Mouse (Mus musculus): Measurements from ENCODE around the gene Nhlrc2.
"Not testable (repeated sequence)": the region's sequence is repeated elsewhere in the genome, so short reads cannot be mapped to it uniquely, and the experiment has no call there.

Gene Nhlrc2

DNA sequence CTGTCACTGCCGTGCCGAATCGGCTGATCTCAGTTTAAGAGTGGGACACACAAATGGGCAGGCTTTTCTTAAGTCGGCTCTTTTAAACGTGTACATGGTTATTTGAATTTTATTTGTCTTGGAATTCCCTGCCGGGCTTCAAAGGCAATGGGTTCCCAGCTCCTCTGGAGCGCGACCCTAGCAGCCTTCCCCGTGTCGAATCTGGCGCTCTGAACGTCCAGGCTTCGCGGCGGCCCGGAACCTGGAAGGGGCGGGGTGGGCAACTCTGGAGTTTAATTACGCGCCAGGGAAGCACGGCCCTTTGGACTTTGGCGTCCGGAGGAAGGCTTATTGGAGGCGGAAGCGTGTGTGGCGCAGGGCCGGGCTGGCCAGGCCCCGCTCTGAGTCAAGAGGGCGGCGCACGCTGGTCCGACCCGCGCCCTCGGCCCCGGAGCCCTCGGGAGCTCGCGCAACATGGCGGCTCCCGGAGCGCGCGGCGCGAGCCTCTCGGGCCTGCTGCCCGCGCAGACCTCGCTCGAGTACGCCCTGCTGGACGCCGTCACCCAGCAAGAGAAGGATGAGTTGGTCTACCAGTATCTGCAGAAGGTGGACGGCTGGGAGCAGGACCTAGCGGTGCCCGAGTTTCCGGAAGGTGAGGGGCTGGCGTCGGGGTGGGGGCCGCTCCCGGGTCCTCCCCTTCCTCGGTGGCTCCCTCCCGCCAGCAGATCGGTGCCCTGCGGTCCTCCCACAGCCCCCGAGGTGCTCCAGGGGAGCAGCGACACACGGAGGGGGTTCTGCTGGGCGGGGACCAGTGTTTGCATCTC lies at the start of gene Nhlrc2:
Gene Nhlrc2, plus strand, starts transcription at position 32 of the 803 bp plus-strand sequence.
- DNase-seq (ENCODE audit: low read depth): no peak

DNA sequence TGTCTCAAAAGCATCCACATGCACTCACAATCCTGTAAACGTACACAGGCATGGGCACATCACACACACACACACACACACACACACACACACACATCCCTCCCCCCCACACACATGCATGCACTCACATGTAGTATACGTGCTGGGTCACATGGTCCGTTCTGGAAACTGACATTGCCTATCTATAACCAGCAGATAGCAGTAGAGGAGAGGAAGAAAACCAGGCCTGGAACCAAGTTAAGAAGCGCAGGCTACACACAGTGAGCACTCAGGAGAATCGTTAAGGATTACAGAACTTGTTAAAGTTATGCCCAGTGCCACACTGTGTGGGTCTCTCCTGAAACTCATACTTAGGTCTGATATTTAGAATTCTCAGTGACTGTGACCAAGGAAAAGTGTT lies 45.0 kb upstream of the Nhlrc2 start:
- DNase-seq (ENCODE audit: low read depth): not testable (repeated sequence)

DNA sequence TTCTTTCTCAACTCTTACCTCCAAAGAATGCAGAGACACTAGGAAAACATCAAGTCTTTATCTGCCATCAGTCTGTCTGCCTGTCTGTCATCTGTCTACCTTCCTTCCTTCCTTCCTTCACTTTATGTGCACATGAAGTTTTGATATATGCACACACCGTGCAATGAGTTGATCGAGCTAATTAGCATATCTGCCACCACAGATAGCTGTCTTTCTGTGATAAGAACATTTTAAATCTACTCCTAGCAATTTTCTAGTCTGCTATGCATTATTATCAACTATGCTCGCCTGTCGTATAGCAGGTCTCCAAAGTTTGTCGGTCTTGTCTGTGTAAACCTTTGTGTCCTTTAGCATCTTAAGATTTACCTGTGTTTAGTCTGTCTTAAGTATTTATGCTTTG lies 44.5 kb upstream of the Nhlrc2 start:
- not testable (repeated sequence) for DNase-seq (ENCODE audit: low read depth)

DNA sequence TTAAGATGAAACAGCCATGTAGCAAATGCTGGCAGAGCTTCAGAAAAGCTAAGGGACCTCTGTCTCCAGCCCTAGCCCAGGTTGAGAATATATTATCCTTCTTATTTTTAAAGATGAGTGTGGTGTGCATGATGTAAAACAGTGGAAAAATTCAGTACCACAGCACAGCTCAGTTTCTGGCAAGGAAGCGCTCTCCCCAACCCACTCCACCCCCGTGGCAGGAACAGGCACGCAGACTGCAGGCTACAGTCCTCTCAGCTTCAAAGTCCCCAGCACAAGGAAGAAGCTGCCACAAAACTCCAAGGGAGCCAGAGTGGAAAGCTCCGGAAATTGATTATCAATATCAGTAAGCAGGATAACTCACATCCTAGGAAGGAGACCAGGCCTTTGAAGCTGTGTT lies 36.9 kb upstream of the Nhlrc2 start:
- not testable (repeated sequence) for DNase-seq (ENCODE audit: low read depth)

DNA sequence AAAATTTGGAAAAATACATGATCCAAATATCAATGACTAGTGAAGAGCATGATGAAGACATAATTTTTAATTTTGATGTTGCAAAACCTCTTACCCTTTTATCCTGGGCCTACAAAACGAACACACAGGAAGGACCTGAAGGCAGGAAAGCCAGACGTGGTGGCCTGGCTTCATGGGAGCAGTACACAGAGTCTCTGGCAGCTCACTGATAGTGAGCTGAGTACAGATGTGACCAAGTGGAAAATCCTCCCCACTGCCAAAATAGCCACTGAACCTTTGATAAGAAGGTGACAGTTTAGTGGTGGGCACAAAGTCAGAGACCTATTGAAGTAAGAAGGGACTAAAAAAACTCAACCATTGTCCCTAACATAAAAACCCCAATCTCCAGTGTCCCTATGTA lies 34.5 kb upstream of the Nhlrc2 start:
- not testable (repeated sequence) for DNase-seq (ENCODE audit: low read depth)

DNA sequence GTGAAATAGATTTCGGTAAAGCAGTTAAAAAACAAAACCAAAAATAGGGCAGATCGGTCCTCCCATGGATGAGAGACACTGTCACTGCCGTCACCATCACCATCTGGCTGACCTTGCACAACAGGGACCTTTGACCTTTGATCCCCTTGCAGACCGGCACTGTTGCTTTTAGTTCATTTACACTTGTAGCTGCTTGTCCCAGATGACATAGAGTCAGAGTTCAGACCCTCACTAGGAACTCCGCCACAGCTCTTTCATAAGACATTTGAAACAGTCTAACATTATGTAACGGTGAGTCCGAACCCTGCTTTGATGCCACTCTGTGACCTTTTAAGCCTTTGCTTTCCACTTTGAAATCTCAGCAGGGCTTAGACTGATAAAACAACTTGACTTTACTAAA lies 28.7 kb upstream of the Nhlrc2 start:
- DNase-seq (ENCODE audit: low read depth): not testable (repeated sequence)

DNA sequence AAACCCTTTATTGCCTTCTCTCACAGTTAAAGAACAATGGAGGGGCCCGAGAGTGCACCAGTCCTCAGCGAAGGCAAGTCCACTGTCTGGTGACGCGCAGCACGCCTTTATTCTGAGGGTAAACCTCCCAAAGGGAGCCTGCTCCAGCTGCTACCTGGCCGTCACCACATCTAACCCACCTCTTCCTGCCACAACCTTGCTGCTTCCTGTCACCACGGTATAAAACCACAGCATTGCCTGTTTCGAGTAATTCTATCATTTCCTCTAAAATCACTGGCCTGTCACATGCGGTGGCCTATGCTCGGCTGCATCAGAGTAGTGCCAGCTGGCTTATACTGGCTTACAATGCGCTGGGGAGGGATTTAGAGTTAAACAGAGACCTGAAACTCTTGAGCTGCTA lies 17.5 kb upstream of the Nhlrc2 start:
- not testable (repeated sequence) for DNase-seq (ENCODE audit: low read depth)

DNA sequence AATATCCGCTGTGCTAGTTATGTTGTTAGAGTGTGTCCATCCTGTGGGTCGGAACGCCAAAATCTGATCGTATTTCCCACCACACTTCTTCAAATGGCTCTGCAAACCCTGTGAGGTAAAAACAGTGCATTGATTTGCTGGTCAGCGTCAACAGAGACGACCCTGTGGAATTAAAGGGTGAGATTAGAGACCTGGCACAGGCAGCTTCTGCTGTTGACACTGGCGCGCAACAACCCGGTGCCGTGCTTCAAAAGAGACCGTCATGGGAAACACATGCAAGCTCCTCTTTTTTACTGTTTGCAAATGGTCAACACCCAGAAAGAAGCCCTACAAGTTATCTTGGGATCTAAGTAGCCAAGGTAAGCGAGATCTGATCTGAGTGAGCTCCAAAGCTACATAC lies 16.8 kb upstream of the Nhlrc2 start:
- DNase-seq (ENCODE audit: low read depth): no peak

DNA sequence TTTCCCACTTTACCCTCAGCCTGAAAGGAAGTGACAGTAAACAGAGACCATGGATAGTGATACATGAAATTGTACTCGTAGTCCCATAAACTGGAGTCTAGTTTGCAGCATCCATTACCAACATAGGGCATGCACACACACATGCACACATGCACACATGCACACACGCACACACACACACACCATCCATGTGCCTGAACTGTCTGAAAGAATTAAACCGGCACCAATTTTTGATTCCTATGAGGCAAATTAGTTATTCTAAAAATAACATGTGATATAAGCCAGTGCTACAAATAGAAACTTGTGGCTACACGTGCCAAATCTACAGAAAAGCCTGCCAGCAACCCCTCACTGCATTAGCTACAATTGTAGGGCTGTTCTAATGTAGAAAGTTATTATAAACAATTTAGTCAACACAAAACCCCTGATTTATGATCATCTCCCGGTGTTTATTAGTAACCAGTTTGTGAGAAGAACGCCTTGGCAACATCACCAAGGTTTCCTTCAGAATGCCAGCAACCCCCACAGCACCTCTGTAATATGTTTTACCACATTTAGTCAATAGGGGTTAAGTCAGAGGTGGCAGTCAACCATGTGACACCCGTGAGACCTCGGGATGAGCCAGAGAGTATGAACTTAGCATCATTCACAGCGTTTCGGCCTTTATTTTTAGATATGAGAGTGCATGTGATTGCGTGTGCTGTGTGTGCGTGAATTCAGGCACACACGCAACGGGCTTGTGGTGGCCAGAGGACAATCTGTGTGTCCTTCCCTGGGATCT lies 14.6 kb upstream of the Nhlrc2 start:
- DNase-seq (ENCODE audit: low read depth): no peak

DNA sequence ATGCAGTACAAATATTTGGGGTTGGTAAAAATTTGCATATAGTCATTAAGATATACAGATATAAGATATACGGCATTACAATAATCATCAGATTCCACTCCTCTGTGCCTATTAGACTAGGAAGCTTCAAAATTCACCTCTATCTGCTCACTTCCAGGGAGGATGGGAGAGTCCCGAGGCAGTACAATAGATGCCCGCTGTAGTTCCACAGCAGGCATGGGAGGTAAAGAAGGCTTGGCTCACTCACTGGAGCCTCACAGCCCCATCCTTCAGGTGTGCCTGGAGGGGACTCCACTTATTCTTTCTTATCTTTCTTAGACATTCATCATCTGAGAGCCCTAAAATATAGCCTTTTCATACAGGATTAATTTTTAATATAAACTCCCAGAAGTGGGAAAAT lies 13.7 kb upstream of the Nhlrc2 start:
- no peak for DNase-seq (ENCODE audit: low read depth)

DNA sequence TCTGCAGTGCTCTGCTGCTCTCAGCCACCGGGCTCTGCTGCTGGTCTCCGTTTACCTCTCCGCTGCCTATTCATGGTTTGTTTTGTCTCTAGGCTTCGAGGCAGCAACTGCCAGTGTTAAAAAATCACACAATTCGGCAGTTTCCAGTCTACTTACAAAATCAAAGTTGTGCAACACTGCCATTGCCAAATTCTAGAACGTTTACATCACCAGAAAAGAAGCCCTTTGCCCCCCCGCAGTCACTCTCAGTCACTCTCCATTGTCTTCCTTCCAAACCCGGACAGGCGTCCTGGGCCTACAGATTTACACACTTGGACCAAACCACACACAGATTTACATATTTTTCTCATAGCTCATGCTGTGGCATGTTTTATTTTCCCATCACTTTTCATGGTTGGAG lies 13.0 kb upstream of the Nhlrc2 start:
- no peak for DNase-seq (ENCODE audit: low read depth)

DNA sequence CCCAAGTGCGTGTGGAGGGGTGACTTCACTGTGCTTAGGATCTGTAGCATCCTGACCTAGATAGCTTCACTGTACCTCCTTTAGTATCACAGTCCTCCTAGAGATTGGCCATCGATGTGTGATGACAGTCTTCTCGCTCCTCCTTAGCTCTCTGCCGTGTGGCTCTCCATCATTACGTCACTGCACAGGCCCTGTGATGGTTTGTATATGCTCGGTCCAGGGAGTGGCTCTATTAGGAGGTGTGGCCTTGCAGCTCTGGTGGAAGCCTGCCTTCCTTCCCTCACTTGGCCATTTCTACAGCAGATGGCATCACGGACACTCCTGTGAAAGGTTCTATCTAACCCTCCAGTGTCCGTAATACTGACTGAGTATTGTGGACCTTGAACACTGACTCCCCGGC lies 12.3 kb upstream of the Nhlrc2 start:
- no peak for DNase-seq (ENCODE audit: low read depth)

DNA sequence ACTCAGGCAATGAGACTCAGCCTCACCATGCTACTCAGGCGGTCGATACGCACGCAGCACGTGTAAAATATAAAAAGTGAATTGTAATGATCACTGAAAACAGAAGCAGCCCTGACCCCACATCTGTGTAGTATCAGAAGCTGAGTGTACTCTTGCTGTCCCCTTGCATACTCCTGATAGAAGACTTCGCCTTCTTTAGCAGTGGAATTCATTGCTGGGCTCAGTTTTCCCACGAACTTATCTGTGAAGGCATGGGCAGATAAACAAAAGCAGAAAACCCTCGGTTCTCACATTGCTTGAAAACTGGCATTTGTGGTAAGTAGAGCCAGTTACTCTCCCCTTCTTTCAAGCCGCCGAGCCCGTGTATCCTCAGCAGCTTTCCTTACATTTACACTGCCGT lies 4.7 kb upstream of the Nhlrc2 start:
- no peak for DNase-seq (ENCODE audit: low read depth)

DNA sequence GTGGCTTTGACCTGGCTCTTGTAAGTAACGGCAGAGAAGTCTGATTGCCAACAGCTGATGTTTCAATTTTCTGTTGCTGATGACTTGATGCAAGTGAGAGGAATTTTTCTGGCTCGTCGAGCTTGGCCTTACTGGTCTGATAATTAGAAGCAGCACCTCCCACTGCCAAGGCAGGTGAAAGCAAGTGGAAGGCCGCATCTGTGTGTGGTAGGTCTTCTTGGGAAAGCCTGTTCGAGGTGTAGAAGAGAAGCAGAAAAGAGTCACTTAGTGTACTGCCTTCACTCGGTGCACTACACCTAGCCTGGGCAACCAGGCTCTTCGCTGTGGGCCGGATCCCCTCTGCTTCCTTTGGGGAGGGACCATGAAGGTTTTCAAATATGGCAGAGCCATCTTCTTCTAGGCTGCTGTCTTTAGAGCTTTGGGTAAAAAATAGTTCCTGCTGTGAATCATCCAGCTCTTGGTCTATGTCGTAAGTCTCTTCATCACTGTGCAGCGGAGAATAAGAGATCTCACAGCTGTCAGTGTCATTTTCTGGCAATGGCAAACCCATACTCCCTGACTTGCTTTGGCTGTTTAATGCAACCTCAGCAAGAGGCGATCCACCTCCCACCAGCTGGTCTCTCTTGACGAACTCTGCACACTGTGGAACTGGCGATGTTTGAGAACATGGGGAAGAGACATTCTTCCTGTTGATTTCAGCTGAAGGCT lies 3.2 kb upstream of the Nhlrc2 start:
- no peak for DNase-seq (ENCODE audit: low read depth)

DNA sequence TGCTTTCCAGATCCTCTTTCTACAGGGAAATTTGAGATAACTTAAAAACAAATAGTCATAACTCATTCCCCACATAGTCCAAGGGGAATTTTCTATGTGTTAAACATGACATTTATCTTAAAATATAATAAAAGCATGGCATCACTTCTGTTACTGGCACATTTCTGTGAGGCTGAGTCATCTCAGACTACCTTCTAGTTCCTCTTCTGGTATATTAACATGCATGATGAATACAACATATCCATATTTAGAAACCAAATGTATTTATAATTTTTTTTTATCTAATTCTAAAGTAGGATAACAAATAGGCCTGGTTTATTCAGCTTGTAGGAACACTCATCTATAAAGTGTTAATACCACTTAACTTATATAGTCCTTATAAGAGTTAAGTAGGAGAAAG lies 2.0 kb upstream of the Nhlrc2 start:
- no peak for DNase-seq (ENCODE audit: low read depth)

DNA sequence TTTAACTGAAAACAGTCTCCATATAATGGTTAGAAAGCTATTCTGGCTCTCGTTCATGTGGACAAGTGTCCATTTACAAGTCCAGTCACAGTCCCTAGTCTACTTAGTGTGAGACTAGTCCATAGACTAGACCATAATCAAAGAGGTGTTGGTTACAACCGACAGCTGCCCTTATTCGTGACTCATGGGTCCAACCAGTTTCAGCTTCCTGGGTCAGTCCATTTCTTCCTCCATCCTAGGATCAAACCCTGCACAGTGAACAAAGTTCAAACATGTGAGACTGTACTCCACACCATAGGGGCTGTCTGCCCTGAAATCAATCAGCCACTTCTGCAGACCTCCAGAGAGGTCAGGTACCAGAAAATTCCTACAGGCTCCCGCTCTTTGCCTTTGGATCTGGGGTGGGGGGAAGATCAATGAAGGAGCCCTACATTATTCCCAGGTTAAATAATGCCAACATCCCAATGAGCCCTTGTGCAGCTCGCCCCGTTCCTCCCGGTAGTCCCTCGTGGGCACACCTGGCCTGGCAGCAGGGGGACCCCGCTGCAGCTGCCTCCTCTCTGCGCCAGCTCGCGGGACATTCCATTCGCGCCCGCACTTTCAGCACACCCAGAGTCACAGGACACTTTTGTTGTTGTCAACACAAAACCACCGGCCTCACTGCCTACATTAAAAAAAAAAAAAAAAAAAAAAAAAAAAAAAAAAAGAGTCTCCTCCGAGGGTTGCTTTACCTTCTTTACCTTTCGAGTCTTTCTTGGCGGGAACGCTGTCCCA lies 418 bp upstream of the Nhlrc2 start, which contains the start of gene Dclre1a:
Gene Dclre1a, minus strand, starts transcription at position 767 of the 774 bp plus-strand sequence.
- DNase-seq (ENCODE audit: low read depth): no peak

DNA sequence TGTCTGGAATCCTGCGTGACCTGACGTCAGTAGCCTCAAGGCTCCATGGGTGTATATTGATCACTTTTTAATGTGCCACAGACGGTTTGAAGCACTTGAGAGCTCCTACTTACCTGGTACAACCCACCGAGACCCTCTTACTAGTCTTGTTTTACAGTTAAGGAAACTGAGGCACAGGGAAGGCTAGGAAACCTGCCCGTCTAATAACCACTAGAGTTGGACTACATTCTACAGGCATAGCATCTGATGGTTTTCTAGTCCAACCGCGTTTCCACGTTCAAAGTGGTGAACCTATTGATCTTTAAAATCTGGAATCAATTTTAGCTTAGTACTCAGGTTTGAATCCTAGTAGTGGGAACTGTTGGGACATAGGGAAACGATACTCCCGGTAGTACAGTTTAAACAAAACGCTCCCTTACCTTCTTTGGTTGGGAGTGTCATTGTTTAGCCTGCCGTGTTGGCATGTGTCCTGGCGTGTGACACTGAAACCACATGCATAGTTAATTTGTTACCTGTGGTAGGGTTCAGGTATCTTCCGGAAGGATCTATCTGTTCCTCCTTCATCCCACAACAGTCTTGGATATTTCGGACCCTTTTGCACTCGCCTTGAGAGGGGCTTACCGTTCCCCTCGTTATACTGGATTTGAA lies 1.1 kb downstream of the Nhlrc2 start:
- no peak for DNase-seq (ENCODE audit: low read depth)

DNA sequence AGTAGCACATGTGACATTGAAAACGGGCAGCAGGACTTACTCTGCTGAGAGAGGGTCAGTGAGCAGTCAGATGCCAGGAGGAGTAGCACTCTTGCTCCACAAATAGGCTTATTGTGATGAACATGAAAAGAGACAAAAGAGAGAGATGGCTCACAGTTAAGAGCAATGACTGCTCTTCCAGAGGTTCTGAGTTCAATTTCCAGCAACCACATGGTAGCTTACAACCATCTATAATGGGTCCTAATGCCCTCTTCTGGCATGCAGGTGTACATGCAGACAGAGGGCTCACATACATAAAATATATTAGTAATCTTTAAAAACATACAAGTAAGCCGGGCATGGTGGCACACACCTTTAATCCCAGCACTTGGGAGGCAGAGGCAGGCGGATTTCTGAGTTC lies 5.1 kb downstream of the Nhlrc2 start:
- no peak for DNase-seq (ENCODE audit: low read depth)

DNA sequence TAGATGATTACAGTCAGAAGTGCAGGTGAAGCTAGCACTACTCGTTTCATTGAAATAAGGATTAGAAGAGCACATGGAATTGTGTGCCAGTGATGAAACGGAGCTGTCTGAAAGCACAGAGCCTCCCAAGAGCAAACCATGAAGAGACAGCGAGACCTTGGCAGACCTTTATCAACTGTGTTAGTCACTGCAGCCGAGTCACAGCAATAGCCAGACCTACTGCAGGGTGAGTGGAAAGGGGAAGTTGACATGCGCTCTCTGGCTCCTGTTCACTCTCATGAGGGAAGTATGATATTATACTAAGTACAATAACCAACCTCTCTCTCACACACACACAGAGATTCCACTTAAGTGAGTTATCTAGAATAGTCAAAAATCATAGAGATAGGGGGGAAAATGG lies 7.9 kb downstream of the Nhlrc2 start:
- DNase-seq (ENCODE audit: low read depth): no peak

DNA sequence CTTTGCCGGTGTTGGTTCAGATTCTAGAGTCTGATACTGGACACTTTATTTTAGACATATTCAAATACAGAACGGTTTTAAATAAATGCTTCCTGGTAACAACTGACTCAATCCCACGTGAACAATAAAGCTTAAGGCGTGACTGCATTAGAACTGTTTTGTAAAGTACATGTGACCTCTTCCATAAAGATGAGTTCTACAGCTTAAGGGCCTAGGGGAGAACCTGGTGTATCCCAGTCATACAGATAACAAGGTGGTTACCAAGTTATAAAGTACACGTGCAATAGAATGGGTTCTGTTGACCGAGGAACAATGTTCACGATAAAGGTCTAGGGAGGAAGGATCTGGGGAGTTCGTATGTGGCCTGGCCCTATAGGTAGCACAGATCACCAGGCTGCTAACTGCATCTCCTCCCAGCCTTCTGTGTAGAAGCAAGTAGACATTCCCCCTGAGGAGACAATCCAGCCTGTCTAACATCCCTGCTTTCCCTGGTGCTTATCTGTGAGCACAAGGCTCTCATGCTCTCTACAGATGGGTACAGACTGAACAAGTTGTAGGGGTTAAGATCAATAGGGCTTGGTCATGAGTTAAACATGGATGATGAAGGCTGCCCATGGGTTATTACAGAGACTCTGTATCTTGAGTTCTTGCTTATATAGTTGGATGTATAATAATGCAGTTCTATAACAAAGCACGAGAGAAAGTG lies 14.5 kb downstream of the Nhlrc2 start:
- no peak for DNase-seq (ENCODE audit: low read depth)

DNA sequence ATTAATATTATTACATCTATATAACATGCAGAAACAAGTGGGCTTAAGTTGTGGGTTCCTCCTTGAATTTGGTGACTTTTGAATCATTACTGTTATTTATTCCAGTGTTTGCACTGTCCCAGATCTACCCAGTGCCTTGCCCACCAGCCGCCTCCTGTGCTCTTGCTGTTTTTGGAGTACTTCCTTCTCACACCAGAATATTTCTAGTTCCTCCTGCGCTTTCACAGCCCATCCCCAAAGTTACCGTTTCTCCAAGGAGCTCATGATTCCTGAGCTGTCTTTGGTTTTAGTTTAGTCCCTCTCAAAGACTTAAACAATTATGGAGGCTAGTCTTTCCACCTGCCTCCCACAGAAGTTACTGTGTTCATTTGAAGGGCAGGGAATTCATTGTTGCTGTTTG lies 15.4 kb downstream of the Nhlrc2 start:
- no peak for DNase-seq (ENCODE audit: low read depth)

Data from c-Kit-positive CD71-positive TER-119-negative erythroid progenitor cells, embryonic 14.5 days (primary cell).